Mouse (Mus musculus) liver, embryonic 14.5 days (tissue): ENCODE results near the gene Xxylt1.

Experiments
- CTCF ChIP-seq: IDR thresholded peaks from 2 replicates; pipeline ENCODE4 v1.5.1; 2016; ENCODE audit warnings: antibody characterized with exemption, low read depth, control low read depth
- EP300 ChIP-seq: IDR thresholded peaks from 2 replicates; pipeline ENCODE4 v1.6.1; 2016; ENCODE audit warnings: antibody characterized with exemption, low read depth

- no peak for TF ChIP-seq CTCF
- no peak for TF ChIP-seq EP300
These were observed 40.4 kb upstream of the Xxylt1 start for GRCm38 (mm10) chr16:31121612-31122011.
